Mouse (Mus musculus) cerebellum, adult 11 months (tissue): Measurements from ENCODE around the gene Fblim1.

Experiments used
- DNase-seq: peaks from one replicate; pipeline ENCODE4 v3.0.0; 2022

Gene Fblim1

DNA sequence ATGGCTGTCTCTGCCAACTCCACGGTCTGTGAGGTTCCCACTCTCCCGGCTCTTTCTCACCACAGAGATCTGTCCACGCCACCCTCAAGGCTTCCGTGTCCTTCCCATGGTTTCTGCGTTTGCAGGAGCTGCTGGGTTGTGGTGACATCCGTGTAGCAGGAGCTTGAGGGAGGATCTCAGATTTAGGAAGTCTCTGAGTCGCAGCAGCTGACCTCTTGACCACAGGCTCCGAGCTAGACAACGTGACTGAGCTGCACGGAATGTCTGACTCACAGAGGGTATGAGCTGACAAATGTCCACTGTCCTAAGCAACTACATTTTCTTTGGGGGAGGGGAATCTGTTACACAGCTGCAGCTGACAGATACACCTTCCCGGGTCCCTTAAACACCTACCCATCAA lies at the start of gene Fblim1:
Gene Fblim1 (minus strand): TSS at position 236 of the 400 bp plus-strand sequence.
- DNase-seq: no peak

DNA sequence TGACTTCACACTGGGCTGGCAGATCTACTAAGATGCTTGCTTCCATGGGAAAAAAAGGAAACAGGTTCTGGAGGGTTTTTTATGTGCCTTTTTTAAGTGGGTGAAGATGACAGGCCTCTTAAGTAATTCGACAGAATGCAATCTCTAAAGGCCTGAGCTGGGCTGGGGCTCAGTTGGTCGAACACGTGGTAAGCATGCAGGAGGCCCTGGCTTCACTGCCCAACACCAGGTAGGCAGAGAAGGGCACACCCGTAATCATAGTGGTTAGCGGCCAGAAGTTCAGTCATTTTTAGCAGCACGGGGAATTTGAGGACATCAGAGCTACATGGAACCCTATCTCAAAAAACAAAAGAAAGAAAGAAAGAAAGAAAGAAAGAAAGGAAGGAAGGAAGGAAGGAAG lies 48.6 kb upstream of the Fblim1 start:
- DNase-seq: no peak

DNA sequence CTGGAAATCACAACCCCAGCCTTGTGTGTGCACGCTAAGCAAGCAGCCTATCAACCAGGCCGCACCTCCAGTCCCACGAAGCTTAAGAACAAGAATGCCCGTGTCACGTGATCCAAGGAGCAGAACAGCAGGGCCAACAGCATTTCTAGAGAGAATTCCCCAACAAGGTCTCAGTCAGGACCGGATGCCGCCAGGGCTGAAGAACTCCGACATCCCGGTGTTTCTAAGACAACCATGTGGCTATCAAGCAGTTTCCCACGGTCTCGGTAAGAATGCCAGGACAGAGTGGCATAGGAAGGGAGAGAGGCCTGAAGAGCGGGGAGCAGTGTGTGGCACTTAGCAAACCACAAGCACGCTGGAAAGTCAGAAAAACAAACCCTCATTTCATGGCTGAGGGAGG lies 47.9 kb upstream of the Fblim1 start:
- no peak for DNase-seq

DNA sequence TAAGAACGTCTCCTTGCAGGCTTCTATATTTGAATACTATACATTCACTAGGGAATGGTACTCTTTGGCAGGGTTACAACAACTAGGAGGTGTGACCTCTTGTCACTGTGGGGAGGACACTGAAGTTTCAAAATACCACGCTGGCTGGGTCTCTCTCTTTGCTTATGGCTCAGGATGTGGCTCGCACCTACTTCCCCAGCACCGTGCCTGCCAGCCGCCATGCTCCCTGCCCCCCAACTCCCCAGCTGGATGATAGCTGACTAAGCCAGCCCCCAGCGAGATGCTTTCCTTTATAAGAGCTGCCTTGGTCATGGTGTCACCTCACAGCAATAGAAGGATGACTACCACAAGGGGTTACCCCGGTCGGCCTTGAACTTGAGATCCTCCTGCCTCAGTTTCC lies 47.1 kb upstream of the Fblim1 start:
- DNase-seq: no peak

GRCm38 (mm10) chr4:141651944-141652343 lies 46.0 kb upstream of the Fblim1 start:
- DNase-seq: no peak

DNA sequence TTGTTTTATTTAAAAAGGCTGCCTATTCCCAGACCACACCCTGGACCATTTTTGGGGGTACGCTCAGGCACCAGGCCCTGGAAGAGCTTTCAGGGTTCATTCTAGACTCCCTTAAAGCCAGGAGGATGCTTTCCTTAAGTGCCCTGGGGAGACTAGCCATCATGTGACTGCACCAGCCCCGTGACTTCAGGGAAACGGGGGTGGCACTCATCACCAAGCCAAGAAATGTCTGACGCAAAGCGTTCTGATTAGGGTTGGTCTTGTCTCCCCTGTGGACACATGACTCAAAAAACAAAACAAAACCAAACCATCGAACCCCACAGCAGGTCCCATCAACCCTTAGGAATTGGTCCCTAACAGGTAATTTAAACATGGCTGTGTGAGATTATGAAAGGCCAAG lies 45.4 kb upstream of the Fblim1 start:
- DNase-seq: no peak

- no peak for DNase-seq
Observed at GRCm38 (mm10) chr4:141649244-141649643, 43.3 kb upstream of the Fblim1 start.

DNA sequence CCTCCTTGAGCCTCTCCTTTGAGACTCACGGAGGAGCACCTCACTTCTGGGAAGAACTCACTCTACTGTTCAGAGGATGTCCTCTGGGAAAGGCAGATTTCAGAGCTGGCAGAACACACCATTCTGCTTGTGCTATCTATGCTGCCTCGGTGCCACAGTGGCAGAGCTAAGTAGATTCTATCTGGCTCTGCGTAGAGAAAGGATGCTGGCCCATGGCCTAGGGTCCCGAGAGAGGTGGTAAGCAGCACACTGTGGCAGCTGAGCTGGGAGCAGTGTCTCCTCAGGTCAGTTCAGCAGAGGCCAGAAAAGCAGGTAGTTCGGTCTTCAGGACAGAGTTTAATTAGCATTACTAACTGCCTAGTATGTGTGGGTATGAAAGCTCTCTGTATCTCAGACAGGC lies 42.4 kb upstream of the Fblim1 start:
- DNase-seq: no peak

- DNase-seq: no peak
Observed at GRCm38 (mm10) chr4:141647187-141647586, 41.3 kb upstream of the Fblim1 start.

- no peak for DNase-seq
Observed at GRCm38 (mm10) chr4:141645988-141646387, 40.1 kb upstream of the Fblim1 start.

GRCm38 (mm10) chr4:141643118-141643855 lies 37.4 kb upstream of the Fblim1 start:
- DNase-seq: peak; percentile 51

- no peak for DNase-seq
Observed at GRCm38 (mm10) chr4:141641961-141642811, 36.3 kb upstream of the Fblim1 start.

DNA sequence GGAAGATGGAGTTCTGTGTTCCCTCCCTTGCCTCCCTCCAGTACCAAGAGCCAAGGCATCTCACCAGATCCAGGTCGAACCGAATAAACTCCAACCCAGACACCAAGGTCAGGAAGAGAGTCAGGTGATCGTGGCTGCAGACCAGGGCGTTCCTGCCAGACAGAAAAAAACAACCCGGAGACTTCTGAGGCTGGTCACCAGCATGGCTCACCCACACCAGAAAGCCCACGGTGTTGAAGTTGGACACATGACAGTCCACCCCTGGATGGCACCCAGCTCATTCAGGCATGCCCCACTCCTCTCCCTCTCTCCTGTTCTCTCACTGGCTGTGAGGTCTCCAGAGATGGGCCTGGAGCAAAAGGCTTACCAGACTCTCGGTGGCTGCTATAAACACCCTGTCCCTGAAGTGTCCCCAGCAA lies 35.5 kb upstream of the Fblim1 start:
- no peak for DNase-seq

- no peak for DNase-seq
Observed at GRCm38 (mm10) chr4:141639474-141639873, 33.6 kb upstream of the Fblim1 start.

GRCm38 (mm10) chr4:141636693-141637092 lies 30.8 kb upstream of the Fblim1 start:
- DNase-seq: no peak

GRCm38 (mm10) chr4:141635991-141636390 lies 30.1 kb upstream of the Fblim1 start:
- no peak for DNase-seq

GRCm38 (mm10) chr4:141632111-141632873 lies 26.4 kb upstream of the Fblim1 start:
- DNase-seq: no peak

GRCm38 (mm10) chr4:141631250-141631649 lies 25.4 kb upstream of the Fblim1 start:
- no peak for DNase-seq

GRCm38 (mm10) chr4:141630021-141630420 lies 24.1 kb upstream of the Fblim1 start:
- no peak for DNase-seq

- no peak for DNase-seq
Observed at GRCm38 (mm10) chr4:141628661-141629060, 22.8 kb upstream of the Fblim1 start.

- no peak for DNase-seq
Observed at GRCm38 (mm10) chr4:141627502-141627901, 21.6 kb upstream of the Fblim1 start.

DNA sequence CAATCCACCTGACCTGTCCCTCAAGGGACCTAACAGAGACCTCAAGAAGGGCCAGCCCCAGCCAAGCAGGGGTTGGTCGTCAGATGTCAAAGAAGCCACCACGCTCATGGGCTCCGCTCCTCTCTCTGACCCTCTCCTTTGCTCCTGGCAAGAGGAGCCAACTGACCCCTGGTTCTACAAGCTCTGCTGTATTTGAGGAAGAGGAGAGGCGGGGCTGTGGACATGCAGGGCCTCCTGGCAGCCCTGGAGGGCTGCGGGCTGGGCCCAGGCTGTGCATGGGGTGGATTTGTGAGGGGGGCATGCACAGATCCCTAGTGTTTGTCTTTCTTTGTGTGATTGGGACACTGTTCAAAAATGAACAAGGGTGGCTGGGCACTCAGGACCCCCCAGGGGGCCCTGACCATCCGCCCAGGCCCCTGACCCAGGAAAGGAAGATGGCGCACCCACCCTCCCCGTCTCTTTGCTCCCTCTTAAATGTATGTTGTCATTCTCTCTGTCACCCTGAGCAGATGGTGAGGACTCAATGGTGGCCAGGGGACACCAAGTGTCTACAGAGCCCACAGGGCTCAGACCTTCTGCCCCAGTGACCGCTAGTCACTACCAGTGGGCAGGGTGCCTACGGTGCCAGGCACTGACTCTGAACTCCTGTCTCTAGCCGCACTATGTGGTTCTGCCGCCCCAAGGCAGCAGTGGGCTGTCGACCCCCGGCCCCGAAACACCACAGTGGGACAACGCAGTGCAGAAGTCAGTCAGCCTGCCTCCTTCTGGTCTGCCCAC lies 20.1 kb upstream of the Fblim1 start:
- no peak for DNase-seq
